Mouse (Mus musculus) small intestine, adult 10 weeks (tissue): ENCODE data around the gene Timm10b. TPM values are rescaled to one million over a fixed set of nuclear protein-coding genes. Genes with fewer than 3 reads are reported as not detected.

Source experiments
- polyA plus RNA-seq: library from polyadenylated mRNA; stranded (reverse); fragments of 350-450 nt; fragmentation: Illumina TruSeq; extraction: RNeasy Lipid Tissue Mini Kit (QIAGEN cat#74804); gene quantifications from one replicate; pipeline ENCODE4 v1.2.3, GENCODE M21; 2014; ENCODE audit warnings: low replicate concordance

The Timm10b gene
- 33.0 TPM for polyA plus RNA-seq

DNA sequence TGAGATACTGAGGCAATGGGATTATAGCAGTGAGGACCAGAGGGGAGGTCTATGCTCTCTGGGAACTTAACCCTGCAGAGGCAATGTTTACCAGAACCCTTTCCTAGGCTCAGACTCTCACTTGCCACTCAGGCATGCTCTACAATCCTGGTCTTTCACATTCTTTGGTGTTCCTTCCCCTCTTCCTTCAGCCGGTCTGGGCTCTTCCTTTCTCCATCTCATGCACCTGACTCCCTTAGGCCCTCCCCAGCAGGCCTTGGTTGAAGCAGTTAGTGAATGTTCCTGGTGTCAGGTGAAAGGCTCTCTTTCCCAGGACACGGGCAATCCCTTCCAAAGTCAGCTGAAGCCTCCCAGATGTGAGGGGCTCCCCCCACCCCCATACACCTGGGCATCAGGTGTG lies at the start of gene Timm10b:
Timm10b (plus strand) TSS at position 301 of the 400 bp plus-strand sequence.

GRCm38 (mm10) chr7:105633127-105633800 lies 6.6 kb upstream of the Timm10b start, which contains the start of gene Trim3:
Trim3 (minus strand) TSS chr7:105633571.

DNA sequence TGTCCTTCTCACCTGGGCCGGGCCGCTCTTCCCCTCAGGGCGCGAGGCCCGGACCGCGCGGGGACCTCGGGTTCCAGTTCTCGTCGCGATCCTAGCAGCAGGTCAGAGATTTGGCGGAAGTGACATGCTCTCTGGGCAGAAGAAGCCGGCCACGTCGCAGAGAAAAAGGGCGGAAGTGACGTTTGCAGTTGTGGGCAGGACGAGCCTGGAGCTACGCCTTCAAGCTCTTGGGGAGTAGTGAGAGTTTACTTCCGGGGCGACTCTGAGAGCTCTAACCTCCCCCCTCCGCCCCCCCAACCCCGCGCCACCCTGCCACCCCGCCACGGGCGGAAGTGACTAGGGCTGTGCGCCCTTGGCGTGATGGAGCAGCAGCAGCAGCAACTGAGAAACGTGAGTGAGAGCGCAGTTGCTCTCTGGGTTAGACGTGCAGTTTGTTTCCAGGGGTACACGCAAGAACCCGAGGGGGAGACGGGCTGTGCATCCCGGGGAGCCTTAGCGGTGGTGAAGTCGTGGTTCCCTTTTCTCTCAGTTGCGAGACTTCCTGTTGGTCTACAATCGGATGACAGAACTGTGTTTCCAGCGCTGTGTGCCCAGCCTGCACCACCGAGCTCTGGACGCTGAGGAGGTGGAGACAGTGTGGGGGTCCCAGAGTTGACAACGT lies 507 bp downstream of the Timm10b start, which contains the start of the genes Arfip2 and Gm45799:
Arfip2 (minus strand) TSS at position 184 of the 661 bp plus-strand sequence.
Gm45799 (plus strand) TSS at position 320 of the 661 bp plus-strand sequence.

GRCm38 (mm10) chr7:105650639-105651435 lies 11.0 kb downstream of the Timm10b start, which contains the start of gene Dnhd1:
Dnhd1 (plus strand) TSS chr7:105650827.

Other genes starting within 250 kb of the Timm10b start
- gene Fam160a2, start 240.0 kb upstream of the Timm10b start, polyA plus RNA-seq, result 44.8 TPM
- gene Cnga4, start 235.5 kb upstream of the Timm10b start, polyA plus RNA-seq, result not detected
- not detected for gene Cckbr, start 214.3 kb upstream of the Timm10b start, polyA plus RNA-seq
- 1.9 TPM for gene Cavin3, start 157.8 kb upstream of the Timm10b start, polyA plus RNA-seq
- 0.33 TPM for gene Smpd1, start 85.7 kb upstream of the Timm10b start, polyA plus RNA-seq
- not detected for gene Apbb1, start 58.4 kb upstream of the Timm10b start, polyA plus RNA-seq
- not detected for gene Hpx, start 39.9 kb upstream of the Timm10b start, polyA plus RNA-seq
- 3.6 TPM for gene Trim3, start 6.5 kb upstream of the Timm10b start, polyA plus RNA-seq
- gene Arfip2, start 360 bp downstream of the Timm10b start, polyA plus RNA-seq, result 6.9 TPM
- gene Gm45799, start 496 bp downstream of the Timm10b start, polyA plus RNA-seq, result 1.5 TPM
- gene Dnhd1, start 10.8 kb downstream of the Timm10b start, polyA plus RNA-seq, result 1.3 TPM
- 21.5 TPM for gene Ilk, start 96.5 kb downstream of the Timm10b start, polyA plus RNA-seq
- gene Rrp8, start 97.3 kb downstream of the Timm10b start, polyA plus RNA-seq, result 14.9 TPM
- gene Taf10, start 104.3 kb downstream of the Timm10b start, polyA plus RNA-seq, result 7.3 TPM
- gene Tpp1, start 112.2 kb downstream of the Timm10b start, polyA plus RNA-seq, result 45.4 TPM
- gene Dchs1, start 147.6 kb downstream of the Timm10b start, polyA plus RNA-seq, result not detected
- gene Mrpl17, start 171.0 kb downstream of the Timm10b start, polyA plus RNA-seq, result 4.0 TPM